Mouse (Mus musculus) stomach, postnatal 0 days (tissue): Measurements from ENCODE around the gene Prickle1.

ENCODE experiments used
- CTCF ChIP-seq: IDR thresholded peaks from 2 replicates; pipeline ENCODE4 v1.5.1; 2016; ENCODE audit warnings: antibody characterized with exemption, low read depth, mild to moderate bottlenecking, moderate library complexity
- EP300 ChIP-seq: optimal IDR thresholded peaks from 2 replicates; pipeline ENCODE3; 2016; ENCODE audit warnings: antibody characterized with exemption

DNA sequence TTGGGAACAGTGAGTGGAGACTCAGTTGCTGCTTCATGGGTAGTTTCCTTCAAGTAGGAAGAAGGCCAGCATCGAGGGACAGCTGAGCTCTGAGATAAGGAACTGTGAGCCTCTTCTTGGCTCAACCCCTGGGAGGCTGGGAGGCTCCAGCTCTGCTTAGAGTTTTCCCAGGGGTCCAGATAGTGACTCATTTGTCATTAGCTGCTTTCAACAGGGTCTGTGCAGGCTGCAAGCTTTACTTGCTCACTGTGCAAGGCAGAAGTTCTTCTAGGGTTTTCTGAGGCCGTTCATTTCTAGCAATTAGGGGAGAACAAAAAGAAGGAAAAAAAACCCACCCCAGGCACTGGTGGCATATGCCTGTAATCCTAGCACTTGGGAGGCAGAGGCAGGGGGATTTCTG lies 44.5 kb upstream of the Prickle1 start:
- no peak for TF ChIP-seq CTCF
- no peak for TF ChIP-seq EP300
